Mouse (Mus musculus): ENCODE data around the gene Chaf1a. TPM values are rescaled to one million over a fixed set of nuclear protein-coding genes. Genes with fewer than 3 reads are reported as not detected.

Gene Chaf1a
- polyA plus RNA-seq, 1 experiment, result 73.6 TPM

DNA sequence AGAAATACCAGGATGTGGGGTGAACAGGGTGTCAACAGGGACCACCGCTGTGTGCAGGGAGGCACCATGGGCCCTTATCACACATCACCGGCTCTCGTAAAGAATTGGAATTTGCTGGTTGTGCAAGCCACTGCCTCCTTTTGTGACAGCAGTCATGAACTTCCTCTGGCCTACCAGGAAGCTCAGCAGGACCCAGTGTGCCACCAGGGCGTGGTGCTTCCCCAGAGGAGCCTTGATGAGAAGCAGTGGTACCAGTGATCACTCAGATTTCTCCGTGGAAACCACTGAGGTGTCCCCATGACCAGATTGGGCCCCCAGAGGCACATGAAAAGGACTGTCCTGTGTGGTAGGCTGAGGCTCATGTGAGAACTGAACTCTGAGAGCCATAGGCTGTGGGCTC, 16.9 kb upstream of the Chaf1a start:
- 10% methylated on average over 5 of the region's 5 CpGs for WGBS

GRCm38 (mm10) chr17:56024476-56024875, 15.8 kb upstream of the Chaf1a start:
- Histone ChIP-seq H3K4me3 (replicated peaks; ENCODE audit: control insufficient read depth, low read depth, low read length) (no peak overlapping the region), H3K27ac (ENCODE audit: control insufficient read depth, insufficient read depth, low read depth, low read length, poor library complexity) (no peak overlapping the region), H3K4me1 (ENCODE audit: control insufficient read depth, insufficient read depth, low read length) (peaks cover 19% of the 10 kb centered on the region)
- TF ChIP-seq POLR2A (IDR thresholded peaks at IDR 0.05; ENCODE audit: borderline replicate concordance, control insufficient read depth, low read depth, low read length), result no peak
- TF ChIP-seq CTCF (IDR thresholded peaks at IDR 0.05; ENCODE audit: control insufficient read depth, insufficient read depth, low read length), result no peak
- WGBS, result 49% methylated on average over 2 of the region's 2 CpGs

More for the DNA sequence above, 16.9 kb upstream of the Chaf1a start:
- TF ChIP-seq POLR2A (IDR thresholded peaks at IDR 0.05; ENCODE audit: borderline replicate concordance, control insufficient read depth, low read depth, low read length) (no peak), CTCF (IDR thresholded peaks at IDR 0.05; ENCODE audit: control insufficient read depth, insufficient read depth, low read length) (no peak)
- peaks cover 19% of the 10 kb centered on the region for H3K4me1 ChIP-seq (ENCODE audit: control insufficient read depth, insufficient read depth, low read length)
- no peak overlapping the region for H3K4me3 ChIP-seq (replicated peaks; ENCODE audit: control insufficient read depth, low read depth, low read length)
- peak overlapping the region; percentile 3; the same call in 1 of the 2 replicates for H3K27ac ChIP-seq (ENCODE audit: control insufficient read depth, insufficient read depth, low read depth, low read length, poor library complexity)

- no peak overlapping the region for H3K4me3 ChIP-seq (replicated peaks; ENCODE audit: control insufficient read depth, low read depth, low read length)
Observed at GRCm38 (mm10) chr17:56024931-56025330, 15.3 kb upstream of the Chaf1a start.

DNA sequence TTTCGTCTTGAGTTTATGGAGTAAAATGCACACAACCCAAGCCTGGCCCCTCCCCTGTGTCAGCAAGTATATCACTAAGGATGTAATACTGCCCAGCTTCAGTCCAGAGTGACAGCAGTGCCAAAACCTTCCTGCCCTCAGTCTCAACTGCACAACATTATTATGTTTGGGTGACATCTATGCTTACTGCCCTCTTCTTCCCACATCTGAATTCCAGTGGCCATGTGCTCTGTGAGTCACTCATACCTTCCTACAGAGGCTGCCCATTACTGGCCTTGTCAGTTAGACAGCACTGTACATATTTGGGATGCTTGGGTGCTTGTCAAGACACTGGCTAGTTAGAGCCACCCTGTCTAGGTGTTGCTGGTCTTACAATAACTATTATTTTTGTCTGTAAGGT, 13.9 kb upstream of the Chaf1a start:
- 78% methylated on average over 1 of the region's 1 CpGs for WGBS
- Histone ChIP-seq H3K4me3 (replicated peaks; ENCODE audit: control insufficient read depth, low read depth, low read length) (no peak overlapping the region), H3K4me1 (ENCODE audit: control insufficient read depth, insufficient read depth, low read length) (peaks cover 20% of the 10 kb centered on the region), H3K27ac (ENCODE audit: control insufficient read depth, insufficient read depth, low read depth, low read length, poor library complexity) (no peak overlapping the region)
- no peak for TF ChIP-seq POLR2A (IDR thresholded peaks at IDR 0.05; ENCODE audit: borderline replicate concordance, control insufficient read depth, low read depth, low read length)
- no peak for TF ChIP-seq CTCF (IDR thresholded peaks at IDR 0.05; ENCODE audit: control insufficient read depth, insufficient read depth, low read length)

More at GRCm38 (mm10) chr17:56024931-56025330, 15.3 kb upstream of the Chaf1a start:
- WGBS, result 72% methylated on average over 5 of the region's 5 CpGs
- Histone ChIP-seq H3K27ac (ENCODE audit: control insufficient read depth, insufficient read depth, low read depth, low read length, poor library complexity) (no peak overlapping the region), H3K4me1 (ENCODE audit: control insufficient read depth, insufficient read depth, low read length) (peaks cover 19% of the 10 kb centered on the region)
- TF ChIP-seq CTCF (IDR thresholded peaks at IDR 0.05; ENCODE audit: control insufficient read depth, insufficient read depth, low read length) (no peak), POLR2A (IDR thresholded peaks at IDR 0.05; ENCODE audit: borderline replicate concordance, control insufficient read depth, low read depth, low read length) (no peak)

DNA sequence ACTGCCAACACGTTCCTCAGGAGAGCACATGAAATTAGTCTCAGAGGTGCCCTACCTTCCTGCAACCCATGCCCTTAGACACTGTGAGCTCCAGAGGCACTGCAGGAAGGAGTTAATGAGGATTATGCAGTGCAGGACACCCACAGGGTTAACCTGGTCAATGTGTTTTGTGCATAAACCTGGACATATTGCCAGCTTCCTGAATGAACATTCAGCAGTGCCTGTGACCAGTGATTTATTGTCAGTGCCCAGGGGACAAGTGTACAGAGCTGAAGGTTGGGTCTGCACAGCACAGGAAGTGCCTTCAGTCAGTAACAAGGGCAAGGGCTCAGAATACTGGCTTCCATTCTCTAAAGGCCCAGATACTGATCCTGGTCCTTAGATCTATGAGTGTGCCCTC, 13.4 kb upstream of the Chaf1a start:
- 33% methylated on average over 1 of the region's 1 CpGs for WGBS
- H3K27ac ChIP-seq (ENCODE audit: control insufficient read depth, insufficient read depth, low read depth, low read length, poor library complexity), result no peak overlapping the region
- H3K4me1 ChIP-seq (ENCODE audit: control insufficient read depth, insufficient read depth, low read length), result peaks cover 18% of the 10 kb centered on the region
- no peak overlapping the region for H3K4me3 ChIP-seq (replicated peaks; ENCODE audit: control insufficient read depth, low read depth, low read length)
- no peak for TF ChIP-seq POLR2A (IDR thresholded peaks at IDR 0.05; ENCODE audit: borderline replicate concordance, control insufficient read depth, low read depth, low read length)
- TF ChIP-seq CTCF (IDR thresholded peaks at IDR 0.05; ENCODE audit: control insufficient read depth, insufficient read depth, low read length), result no peak

DNA sequence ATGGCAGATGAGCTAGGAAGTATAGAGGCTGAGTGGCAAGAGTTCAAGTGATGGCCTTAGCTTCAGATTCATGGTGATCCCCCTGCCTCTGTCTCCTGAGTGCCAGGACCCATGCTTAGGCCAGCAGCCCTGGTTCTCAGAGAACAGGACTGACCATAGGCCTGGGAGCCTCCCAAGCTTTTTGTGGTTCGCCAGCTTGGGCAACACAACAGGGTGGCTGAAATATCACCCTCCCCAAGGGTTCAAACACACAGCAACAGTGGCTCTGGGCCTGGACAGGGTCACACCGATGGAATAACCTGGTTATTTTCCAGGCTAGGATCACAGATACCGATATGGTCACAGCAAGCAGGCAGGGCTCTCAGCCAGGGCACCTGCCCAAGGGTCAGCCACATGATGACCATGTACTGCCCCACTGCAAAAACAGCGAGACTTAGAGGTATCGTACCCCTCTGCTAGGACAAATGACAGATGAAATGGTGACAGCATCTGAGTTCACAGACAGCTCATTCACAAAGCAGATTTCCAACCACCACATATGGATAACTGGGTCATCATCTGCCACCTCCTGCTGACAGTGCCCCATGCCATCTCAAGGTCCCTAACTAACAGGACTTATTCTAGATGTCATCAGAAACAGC, 12.3 kb upstream of the Chaf1a start:
- WGBS, result 86% methylated on average over 5 of the region's 5 CpGs
- TF ChIP-seq CTCF (IDR thresholded peaks at IDR 0.05; ENCODE audit: control insufficient read depth, insufficient read depth, low read length), result no peak
- no peak for TF ChIP-seq POLR2A (IDR thresholded peaks at IDR 0.05; ENCODE audit: borderline replicate concordance, control insufficient read depth, low read depth, low read length)

DNA sequence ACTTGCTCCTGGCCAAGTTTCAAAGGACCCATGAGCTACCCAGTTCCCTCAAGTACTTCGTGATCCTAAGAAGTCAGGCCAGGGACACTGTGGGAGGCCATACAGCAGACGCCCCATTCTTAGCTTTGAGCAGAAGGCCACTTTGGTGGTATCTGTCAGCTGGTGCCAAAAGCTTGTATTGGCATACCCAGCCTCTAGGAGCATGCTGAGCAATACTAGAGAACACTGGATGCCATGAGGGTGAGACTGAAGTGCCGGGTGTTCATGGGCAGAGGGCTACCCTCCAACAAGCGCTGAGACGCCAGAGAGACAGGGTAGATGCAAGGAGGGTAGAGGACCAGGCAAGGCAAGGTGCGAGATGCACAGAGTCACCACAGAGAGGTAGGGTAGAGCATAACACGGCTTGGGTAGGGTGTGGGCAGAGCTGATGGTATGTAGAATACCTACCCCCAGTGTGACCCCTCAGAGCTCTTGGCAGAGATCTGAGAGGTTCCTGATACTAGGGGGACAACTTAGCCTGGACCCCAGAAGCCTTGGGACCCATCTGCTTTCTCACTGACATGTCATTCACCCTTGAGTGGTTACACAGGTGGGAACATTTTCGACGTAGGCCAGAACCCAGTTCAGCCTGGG, 9.9 kb upstream of the Chaf1a start:
- WGBS, result 58% methylated on average over 9 of the region's 9 CpGs
- Histone ChIP-seq H3K27ac (ENCODE audit: control insufficient read depth, insufficient read depth, low read depth, low read length, poor library complexity) (peak overlapping the region; percentile 15; the same call in 1 of the 2 replicates), H3K4me1 (ENCODE audit: control insufficient read depth, insufficient read depth, low read length) (peaks cover 10% of the 10 kb centered on the region), H3K4me3 (replicated peaks; ENCODE audit: control insufficient read depth, low read depth, low read length) (no peak overlapping the region)
- TF ChIP-seq CTCF (IDR thresholded peaks at IDR 0.05; ENCODE audit: control insufficient read depth, insufficient read depth, low read length) (no peak), POLR2A (IDR thresholded peaks at IDR 0.05; ENCODE audit: borderline replicate concordance, control insufficient read depth, low read depth, low read length) (no peak)

More for the DNA sequence above, 12.3 kb upstream of the Chaf1a start:
- no peak overlapping the region for H3K27ac ChIP-seq (ENCODE audit: control insufficient read depth, insufficient read depth, low read depth, low read length, poor library complexity)
- H3K4me3 ChIP-seq (replicated peaks; ENCODE audit: control insufficient read depth, low read depth, low read length), result no peak overlapping the region
- peaks cover 20% of the 10 kb centered on the region for H3K4me1 ChIP-seq (ENCODE audit: control insufficient read depth, insufficient read depth, low read length)

DNA sequence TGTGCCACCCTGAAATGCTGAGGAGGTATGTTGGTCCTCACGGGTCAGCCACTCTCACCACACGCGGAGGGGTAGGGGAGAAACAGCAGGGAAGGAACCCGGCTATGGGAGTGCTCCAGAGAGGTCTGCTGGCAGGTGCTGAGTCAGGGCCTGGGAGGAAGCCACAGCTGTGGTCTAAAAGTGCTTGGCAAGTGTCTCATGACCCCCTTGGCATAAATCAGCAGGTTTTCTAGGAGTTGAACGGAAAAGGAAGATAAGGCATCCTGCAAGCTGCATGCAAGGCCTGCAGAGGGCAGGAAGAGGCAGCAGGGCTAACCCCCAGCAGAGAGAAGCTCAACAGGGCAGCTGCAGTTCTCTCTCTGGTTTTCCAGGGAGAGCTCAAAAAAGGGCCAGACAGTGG, 9.3 kb upstream of the Chaf1a start:
- 4% methylated on average over 5 of the region's 5 CpGs for WGBS
- peak overlapping the region; percentile 15; the same call in 1 of the 2 replicates for H3K27ac ChIP-seq (ENCODE audit: control insufficient read depth, insufficient read depth, low read depth, low read length, poor library complexity)
- 0 out of 2 replicates have a peak, but pooled peaks have one; percentile 18 for TF ChIP-seq CTCF (IDR thresholded peaks at IDR 0.05; ENCODE audit: control insufficient read depth, insufficient read depth, low read length)
- TF ChIP-seq POLR2A (IDR thresholded peaks at IDR 0.05; ENCODE audit: borderline replicate concordance, control insufficient read depth, low read depth, low read length), result no peak
- H3K4me3 ChIP-seq (replicated peaks; ENCODE audit: control insufficient read depth, low read depth, low read length), result no peak overlapping the region
- peaks cover 9% of the 10 kb centered on the region for H3K4me1 ChIP-seq (ENCODE audit: control insufficient read depth, insufficient read depth, low read length)
